Mouse (Mus musculus) kidney, postnatal 14 days (tissue): ENCODE measurements around the gene St6galnac3.

Experiments used
- DNase-seq: peaks from one replicate; pipeline ENCODE4 v3.0.0; 2022; ENCODE audit warnings: mixed read lengths

Gene St6galnac3

DNA sequence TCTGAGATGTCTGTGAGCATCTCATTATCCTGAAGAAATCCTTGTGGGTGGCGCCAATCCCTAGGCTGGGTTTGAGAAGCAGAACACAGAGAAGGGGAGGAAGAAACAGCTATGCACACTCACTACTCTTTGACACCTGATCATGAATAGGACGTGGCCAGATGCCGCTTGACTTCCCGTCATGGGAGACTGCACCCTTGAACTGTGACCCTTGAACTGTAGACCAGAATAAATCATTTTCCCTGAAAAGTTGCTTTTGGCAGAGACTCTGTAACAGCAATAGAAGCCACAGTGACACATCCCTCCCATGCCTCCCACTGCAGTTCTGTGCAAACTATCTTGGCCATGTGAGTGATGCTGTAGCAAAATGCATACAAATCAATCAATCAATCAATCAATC, 267.3 kb downstream of the St6galnac3 start:
- DNase-seq = peak; percentile 13

DNA sequence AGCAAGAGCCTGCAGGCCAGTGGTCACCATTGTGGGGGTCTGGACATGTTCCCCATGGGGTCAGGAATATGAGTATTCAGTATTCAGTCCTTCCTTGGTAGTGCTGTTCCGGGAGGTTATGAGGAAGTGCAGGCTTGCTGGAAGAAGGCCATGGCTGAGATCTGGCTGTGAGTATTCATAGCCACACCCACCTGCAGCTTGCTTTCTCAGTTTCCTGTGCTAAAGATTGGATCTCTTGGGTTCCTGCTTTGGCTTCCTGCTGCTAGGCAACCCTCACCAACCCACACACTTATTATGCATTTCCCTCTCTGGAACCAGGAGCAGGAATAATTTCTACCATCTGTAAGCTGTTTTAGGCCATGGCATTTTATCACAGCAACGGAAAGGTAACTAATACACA, 267.8 kb downstream of the St6galnac3 start:
- peak; percentile 14 for DNase-seq

DNA sequence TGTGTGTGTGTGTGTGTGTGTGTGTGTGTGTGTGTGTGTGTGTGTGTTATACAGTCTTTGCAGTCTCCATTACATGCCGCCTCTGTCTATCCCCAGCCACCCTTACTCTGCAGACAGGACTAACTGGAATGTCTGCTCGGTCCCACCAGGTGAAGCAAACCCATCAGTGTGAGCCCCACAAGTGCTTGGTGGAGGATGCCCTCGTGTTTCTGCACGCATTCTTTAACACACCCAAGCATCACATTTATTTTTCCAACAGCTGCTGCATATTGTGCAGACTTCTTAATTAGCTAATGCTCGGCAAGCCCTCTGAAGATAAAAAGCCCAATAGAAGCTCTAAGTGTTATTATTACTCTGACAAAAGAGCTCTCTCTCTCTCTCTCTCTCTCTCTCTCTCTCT, 268.7 kb downstream of the St6galnac3 start:
- no peak for DNase-seq

DNA sequence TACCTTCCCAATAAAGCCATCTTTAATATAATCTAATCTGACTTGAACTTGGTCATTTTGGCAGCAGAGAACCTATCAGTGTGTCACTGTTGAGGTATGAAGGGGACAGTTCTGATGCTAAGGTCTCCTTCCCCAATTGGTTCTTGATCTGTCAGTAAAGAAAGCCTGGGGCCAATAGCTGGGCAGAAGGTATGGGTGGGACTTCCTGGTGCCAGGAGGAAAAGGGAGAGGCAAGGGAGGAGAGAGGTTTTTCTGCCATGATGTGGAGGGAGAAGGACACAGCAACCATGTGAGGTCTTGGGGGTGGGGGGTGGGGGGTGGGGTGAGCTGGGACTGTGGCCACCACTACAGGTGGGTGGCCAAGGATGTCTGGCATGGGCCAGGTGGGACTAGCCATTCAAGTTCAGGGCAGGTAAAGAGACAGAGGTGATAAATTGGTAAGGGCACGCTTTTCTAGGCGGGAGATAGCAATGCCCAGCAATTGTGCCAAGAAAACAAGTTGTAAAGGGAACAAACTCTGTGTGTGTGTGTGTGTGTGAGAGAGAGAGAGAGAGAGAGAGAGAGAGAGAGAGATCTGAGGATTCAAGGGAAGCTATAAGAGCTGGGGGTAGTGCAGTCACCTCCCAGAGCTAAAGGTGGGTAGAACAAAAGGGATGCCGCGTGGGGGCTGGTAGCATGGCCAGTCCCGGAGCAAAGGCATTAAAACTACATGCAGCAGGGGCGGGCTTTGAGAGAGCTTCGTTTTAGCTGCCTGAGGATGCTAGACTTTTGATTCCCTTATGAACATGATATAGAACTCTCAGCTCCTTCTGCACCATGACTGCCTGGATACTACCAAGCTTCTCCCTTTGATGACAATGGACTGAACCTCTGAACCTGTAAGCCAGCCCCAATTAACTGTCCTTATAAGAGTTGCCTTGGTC, 271.6 kb downstream of the St6galnac3 start:
- DNase-seq = no peak

DNA sequence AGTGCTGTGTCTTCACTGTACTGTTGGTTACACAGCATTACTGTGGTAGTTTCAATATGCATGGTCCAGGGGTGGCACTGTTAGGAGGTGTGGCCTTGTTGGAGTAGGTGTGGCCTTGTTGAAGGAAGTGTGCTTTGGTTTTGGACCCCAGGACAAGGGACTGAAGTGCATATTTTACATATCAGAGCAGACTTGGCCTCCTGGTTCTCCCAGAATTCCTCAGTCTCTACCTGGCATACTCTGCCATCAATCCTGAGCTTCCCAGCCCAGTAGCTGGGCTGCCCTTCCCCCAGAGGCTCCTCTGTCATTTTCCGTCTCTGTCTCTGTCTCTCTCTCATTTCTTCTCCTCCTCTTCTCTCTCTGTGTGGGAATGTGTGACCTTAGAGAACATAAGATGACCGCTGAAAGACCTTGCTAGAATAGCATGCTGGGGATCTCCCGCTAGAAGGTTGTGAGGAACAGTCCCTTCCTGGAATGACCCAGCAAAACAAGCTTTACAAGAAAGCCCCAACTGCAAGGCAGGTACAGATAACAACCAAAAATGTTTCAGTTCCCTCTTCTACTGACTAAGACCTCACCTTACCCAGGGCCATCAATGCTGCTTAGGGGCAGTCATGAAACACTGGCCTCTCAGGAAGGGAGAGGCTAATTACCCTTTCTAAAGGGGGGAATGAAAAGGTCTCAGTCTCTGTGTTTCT, 272.5 kb downstream of the St6galnac3 start:
- DNase-seq = no peak

DNA sequence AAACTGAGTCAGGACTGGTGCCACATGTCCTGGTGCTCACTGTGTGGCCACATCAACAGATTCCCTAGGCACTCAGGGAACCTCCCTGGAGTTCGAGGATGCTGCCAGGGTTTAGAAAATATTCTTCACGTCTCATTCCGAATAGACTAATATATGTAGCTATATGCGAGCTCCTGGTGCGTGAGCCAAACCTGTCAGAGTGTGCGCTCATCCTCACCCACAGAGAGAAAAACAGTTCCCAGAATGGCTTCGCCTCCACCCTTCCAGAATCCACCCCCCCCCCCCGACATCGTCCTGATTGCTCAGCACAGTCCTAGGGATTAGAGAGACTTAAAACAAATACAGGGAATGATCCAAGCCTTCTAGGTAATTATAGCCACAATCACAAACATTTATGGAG, 283.6 kb downstream of the St6galnac3 start:
- no peak for DNase-seq

DNA sequence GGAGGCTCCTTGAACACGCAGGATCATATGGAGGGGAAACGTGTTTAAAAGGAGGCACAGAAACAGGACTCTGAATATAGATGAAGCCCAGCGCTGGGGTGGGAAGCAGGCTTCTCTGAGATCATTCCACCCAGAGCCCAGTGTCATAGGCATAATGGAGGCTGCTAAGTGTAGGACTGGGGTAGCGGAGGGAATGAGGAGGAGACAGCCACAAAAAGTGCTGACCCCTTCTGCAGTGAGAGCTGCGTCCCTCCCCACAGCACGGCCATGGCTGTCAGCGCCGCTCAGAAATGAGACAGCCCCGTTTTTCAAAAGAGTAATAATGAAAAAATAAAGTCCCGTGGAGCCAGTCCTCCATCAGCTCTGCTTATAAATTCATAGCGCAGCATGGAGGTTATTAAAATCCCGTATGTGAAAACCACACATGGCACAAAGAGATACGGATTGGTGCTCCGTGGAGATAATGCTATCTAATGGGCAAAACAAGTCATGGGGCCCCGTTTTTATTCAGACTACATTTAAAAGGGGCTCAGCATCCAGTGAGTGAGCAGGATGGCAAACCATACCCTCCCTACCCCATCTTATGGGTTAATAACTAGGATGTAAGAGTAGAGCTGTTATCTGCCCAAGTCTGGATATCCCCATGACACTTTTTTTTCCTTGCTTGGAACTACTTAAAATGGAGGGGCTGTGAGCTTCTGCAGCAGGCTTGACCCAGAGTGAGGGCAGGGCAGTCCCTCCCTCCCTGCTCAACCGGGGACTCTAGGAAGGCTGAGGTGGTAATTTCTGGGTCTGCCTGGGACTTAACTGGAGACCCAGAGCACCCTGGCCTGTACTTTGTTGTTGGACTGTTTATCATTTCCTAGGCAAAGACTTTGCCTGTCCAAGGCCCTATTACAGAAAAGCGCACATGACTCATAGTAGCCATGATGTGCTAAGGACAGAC, 288.6 kb downstream of the St6galnac3 start:
- DNase-seq = no peak

DNA sequence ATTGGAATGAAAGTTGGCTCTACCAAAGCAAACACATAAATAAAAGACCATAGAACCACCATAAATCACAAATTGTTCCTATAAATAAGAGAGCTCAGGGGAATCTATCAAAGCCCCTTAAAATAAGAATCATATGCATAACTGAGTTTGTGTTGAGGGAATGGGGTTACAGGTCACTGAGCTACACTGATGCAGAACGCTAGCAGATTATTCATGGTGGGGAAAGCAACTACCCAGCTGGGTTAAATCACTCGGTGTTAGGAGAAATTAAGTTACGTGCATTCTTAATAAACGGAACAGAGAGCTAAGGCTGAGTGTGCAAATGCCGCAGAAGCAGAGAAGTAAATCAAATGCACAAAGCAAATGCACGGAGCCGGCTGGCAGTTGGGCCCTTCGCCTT, 292.0 kb downstream of the St6galnac3 start:
- no peak for DNase-seq

DNA sequence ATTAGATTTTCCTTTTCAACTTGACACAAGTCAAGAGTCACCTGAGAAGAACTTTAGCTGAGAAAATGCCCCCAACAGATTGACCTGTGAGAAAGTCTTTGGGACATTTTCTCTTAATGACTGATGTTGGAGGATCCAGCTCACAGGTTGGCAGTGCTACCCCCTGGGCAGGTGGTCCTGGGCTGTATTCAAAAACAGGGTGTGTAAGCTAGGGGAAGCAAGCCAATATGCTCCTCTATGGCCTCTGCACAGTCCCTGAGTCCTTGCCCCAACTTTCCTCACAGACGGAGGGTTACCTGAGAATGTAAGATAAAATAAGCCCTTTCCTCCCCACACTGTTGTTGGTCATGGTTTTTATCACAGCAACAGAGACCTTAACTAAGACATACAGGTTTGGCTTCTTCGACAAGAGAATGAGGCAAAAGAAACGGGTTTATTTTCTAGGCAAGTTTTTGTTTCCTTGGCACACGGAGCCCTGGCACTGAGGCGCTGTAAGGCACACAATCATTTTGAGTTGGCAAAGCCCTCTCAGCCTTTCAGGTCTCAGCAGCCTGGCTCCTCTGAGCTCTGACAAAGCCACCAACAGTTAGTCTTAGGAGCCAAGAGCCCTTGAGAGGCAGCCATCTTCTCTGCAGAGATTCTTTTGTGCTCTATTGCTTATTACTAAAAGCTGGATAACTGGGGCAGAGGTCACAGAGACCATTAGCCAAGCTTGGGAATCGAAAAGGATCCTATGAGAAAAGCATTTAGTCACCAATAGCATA, 292.7 kb downstream of the St6galnac3 start:
- no peak for DNase-seq

DNA sequence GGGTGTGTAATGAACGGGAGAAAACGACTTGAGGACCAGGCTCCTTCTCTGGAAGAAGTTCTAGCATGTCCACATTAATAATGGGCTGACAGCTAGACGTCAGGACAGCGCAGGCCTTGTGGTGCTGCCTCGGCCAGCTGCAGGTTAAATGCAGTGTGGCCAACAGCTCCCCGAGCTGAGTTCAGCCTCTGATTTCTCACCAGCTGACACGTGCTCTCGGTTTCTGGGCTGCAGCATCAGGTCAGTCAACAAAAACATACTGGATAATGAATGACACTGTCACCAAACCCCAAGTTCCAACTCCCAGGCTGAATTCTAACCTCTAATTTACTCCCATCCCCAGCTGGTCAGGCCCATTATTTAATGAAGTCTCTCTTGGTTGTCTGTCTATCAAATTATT, 295.1 kb downstream of the St6galnac3 start:
- DNase-seq = no peak

DNA sequence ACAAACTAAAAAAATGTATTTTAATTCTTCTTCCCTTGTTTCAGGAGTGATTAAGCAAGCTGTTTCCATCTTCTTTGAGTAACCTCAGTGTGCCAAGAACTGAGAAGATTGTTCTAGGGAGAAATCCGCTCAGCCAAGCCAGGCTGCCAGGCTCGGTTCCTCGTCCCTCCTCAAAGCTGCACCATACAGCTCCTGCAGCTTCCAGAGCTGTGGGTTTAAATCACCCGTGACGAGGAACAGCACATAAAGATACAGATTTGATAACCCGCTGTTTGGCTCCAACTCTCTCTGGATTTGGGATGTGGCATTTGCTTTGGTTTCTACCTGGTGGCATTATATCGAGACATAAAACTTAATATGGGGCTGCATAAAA, 303.1 kb downstream of the St6galnac3 start:
- no peak for DNase-seq

DNA sequence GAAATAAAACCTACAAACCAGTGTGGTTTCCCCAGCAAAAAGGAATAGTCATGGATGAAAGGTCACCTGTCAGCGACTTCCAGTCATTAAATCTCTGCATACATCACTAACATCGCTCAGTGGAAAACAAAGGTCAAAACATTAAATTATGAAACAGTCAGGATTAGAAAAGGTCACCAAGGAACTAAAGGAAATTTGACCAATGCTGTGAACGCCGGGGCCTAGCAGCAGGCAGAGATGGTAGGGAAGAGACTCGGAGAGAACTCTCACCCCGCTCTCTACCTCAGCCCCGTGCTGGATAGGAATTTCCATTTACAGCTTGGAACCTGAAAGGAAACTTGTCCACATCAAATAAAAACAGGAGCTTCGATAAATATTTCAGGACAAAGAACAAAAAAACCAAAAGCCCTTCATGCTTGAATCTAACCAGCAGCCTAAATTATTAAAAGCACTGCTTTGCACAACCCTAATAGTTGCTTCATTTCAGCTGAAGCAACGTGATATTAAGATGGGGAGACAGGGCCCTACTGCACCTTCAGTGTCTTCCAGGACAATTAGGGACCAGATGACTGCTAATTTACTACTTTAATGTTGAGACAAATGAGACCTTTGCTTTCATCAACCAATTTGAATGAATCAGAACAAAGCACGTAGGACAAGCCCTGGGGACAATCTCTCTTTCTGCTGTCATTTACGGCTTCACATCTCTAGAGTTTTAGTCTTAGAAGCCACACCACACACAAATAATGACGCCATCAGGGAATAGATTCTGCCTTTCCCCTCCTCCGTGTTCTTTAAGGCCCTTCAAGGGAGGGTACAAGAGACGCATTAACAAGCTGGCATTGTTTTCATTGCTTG, 303.7 kb downstream of the St6galnac3 start:
- DNase-seq = no peak

DNA sequence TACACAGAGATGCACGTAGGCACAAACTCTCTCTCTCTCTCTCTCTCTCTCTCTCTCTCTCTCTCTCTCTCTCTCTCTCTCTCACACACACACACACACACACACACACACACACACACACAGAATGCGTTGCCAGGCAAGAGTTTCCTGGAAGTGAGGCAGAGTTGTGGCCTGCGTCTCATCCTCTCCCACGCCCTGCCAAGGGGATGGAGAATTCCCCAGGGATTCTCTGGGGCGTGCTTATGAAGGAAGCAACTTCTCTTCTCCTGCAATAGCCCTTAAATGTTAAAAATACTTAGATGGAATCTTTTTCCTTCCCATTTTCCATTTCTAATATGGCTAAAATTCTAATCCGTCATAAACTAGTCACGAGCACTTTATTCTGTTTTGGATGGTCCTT, 305.6 kb downstream of the St6galnac3 start:
- peak; percentile 56 for DNase-seq

DNA sequence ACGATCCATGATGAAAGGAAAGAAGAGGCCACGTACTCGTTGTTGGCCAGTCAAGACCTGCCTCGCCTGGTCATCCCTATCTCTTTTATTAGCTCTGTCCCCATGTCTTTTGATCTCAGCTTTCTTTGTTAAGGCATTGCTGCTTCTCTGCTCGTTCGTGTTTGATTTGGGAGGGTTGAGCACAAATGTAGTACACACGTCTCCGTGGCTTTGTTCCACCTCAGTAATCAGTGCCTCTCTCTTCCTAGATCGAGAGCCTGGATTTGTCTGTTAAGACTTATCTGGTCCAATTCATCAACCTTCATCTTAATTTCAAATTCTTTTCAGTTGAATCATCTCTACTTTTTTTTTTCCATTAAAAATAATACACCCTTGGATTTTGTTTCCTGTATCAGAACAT, 308.0 kb downstream of the St6galnac3 start:
- DNase-seq = no peak

DNA sequence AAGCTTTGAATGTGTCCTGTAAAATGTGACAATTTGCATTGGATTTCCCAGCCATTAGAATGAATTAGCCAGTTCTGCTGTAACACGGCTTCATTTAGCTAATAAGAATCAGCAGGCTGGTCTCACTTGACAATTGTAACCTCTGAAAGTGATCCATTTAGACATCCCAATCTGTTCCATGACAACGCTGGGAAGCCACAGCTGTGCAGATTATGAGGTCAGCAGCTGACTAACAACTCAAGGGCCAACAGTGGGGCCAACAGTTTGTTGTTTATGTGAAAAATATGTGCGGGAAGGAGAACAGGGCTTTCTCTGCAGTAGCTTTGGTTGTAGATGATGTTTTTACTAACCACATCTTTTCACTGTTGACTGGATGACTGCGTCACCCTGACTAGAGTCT, 308.6 kb downstream of the St6galnac3 start:
- peak; percentile 36 for DNase-seq

DNA sequence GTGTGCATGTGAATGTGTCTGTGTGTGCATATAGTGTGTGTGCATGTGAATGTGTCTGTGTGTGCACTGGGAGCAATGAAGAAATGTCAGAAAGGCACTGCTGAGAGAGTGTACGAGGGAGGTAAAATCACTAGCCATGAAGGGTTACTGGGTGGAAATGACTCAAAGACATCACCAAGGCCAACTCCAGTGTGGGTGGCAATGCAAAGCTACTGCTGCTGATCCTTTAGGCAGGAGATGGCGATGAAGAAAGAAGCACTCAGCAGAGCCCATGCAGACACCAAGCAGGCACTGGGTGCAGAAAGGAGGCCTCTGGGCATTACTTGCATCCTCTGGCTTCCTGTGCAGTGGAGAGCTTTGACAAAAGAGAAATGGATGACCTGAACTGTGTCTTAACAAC, 310.8 kb downstream of the St6galnac3 start:
- no peak for DNase-seq

DNA sequence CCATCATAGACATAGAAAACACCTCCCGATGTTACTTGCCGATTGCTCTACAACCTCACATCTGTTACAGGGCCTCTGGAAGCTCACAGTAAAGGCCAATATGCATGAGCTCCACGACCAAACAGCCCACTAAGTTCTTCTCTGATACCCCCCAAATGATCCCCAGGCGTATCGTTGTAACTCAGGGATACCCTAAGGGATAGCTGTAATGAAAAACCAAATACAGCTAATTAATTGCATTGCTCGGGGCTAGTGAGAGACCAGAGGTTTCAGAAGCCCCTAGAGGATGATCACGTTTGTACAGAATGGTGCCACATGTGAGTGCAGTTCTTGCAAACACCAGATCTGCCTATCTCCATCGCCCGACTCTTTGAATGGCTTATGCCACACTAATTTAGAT, 315.7 kb downstream of the St6galnac3 start:
- no peak for DNase-seq

DNA sequence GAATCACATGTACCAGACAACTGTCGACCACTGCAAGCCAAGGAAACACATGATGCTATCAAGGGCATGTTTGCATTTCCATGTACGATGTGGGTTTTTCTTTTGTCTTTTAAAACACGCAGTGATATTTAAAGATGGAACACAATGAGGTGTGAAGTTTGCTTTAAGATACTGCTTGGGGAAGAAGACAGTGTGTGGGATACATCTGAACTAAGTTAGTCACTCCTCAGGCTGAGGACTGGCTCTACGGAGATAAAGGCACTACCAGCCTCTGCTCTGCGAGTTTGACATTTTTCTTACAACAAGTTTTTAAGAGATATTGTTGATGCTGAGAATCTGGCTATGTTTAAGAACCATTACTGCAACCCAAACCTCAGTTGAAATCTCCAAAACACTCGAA, 316.6 kb downstream of the St6galnac3 start:
- DNase-seq = no peak

DNA sequence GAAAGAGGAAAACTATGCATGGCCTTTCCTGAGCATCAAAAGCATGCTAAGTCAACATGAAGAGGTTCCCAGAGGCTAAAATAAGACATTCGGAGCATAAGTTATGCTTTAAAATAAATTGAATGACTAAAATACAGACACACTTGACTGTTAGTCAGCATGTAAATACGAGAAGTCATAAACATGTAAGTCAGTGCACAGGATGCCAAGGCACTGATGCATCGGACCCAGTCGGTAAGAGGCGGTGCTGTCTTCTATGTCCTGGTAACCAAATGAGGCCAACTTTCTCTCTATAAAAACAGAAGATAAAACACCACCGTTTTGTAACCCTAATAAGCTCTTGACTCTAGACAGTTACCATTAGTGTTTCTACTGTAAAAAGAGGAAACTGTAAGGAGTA, 317.3 kb downstream of the St6galnac3 start:
- DNase-seq = no peak

DNA sequence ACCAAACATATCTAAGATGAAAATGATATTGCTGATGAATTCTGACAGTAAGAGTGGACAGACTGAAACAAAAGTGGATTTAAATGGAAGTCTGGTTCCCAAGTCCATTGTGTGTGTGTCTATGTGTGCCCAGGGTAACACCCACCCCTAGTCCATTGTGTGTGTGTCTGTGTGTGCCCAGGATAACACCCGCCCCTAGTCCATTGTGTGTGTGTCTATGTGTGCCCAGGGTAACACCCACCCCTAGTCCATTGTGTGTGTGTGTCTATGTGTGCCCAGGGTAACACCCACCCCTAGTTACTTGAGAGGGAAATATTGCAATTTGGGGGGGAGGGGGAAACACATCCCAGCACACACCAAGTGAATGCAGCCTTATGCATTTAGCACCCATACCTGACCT, 318.1 kb downstream of the St6galnac3 start:
- no peak for DNase-seq

DNA sequence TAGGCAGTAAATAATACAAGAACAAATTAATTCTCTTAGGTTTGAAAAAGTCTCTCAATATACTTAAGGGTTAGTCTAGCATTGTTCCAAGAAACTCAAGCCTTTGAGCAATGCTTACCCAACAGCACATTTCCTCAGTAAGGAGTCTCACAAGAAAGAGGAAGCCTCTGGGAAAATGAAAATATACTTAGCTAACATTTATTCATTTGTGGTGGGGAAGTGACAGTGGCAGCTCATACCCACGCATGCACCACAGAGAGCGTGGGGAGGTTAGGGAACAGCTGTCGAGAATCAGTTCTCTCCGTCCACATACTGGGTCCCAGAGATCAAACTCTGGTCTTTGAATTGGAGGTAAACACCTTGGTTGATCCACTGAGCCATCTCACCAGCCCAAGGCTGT, 318.8 kb downstream of the St6galnac3 start:
- no peak for DNase-seq
